Mouse (Mus musculus) Patski (cell line): Measurements from ENCODE around the gene Tas2r134. TPM values are rescaled to one million over a fixed set of nuclear protein-coding genes. Genes with fewer than 3 reads are reported as not detected.

Source experiments
- ATAC-seq: fragments of 100-300 bp; one replicate; pipeline ENCODE4 v1.8.0; 2021
- CTCF ChIA-PET: fragments of 350-600 bp; sonication (Branson Sonifier 250); formaldehyde crosslinking; loops from one replicate; lab custom pipeline; 2022; ENCODE audit warnings: inconsistent platforms; lab: Charles Lee
- POLR2A ChIA-PET: fragments of 350-600 bp; sonication (Branson Sonifier 250); formaldehyde crosslinking; loops from one replicate; lab custom pipeline; 2022; ENCODE audit warnings: antibody characterized with exemption, inconsistent platforms; lab: Charles Lee
- DNase-seq: peaks from one replicate; pipeline ENCODE4 v3.0.0-alpha.2; 2011; ENCODE audit warnings: low read depth, low spot score
- H3K27me3 ChIP-seq: fragments of 371-371 bp; one replicate; pipeline ENCODE4 v1.5.1; 2021
- CTCF ChIP-seq: fragments of 100-300 bp; IDR thresholded peaks from one replicate; pipeline ENCODE4 v1.5.1; 2021
- in situ Hi-C: fragments of 300-500 bp; cut with MboI; formaldehyde crosslinking; loops from 3 replicates; pipeline ENCODE4 v1.11.1; 2018; ENCODE audit warnings: low pct_unique_long_range_greater_than_20kb, mixed read lengths
- polyA plus RNA-seq: library from polyadenylated mRNA; unstranded; gene quantifications from one replicate; pipeline ENCODE4 v1.2.3, GENCODE M21; 2021

The Tas2r134 gene
- polyA plus RNA-seq = not detected

DNA sequence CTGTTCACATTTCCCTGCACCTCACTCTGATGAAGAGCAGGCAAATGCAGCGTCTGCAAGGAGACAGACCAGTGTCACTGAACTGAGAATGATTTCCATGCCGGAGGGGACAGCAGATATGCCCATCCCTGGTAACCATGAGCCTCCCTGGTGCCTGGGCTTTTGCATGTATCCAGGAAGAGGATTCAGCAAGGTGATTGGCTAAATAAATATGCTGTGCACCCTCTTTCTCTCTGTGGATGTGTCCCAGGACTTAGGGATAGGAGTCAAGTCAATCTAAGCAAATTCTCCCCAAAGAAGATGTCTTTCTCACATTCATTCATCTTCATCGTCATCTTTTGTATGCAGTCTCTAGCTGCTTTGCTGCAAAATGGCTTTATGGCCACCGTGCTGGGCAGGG lies at the start of gene Tas2r134:
Gene Tas2r134, plus strand, starts transcription at position 301 of the 400 bp plus-strand sequence.
- CTCF ChIA-PET = no interaction called here
- peaks cover 5% of the 10 kb centered on the region for H3K27me3 ChIP-seq
- DNase-seq (no peak), ATAC-seq (no peak)
- POLR2A ChIA-PET = no interaction called here
- TF ChIP-seq CTCF = no peak
- in situ Hi-C loops = no loop called here

DNA sequence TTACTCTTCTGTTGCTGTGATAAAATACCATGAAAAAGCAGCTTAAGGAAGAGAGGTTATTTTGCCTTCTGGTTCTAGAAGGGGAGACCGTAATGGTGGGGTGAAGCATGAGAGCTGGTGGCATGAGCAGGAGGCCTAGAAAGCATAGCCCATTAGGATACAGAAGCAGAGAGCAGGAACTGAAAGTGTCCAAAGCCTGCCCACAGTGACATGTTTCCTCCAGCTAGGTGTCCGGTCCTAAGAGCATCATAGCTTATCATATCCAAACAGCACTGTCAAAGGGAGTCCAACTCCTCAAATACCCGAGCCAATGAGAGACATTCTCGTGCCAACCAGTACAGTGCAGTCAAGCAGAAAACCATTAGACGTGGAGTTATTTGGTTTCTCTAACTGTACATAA lies 47.5 kb upstream of the Tas2r134 start:
- TF ChIP-seq CTCF = no peak
- CTCF ChIA-PET = no interaction called here
- ATAC-seq = no peak
- H3K27me3 ChIP-seq = peaks cover 3% of the 10 kb centered on the region
- DNase-seq = no peak
- in situ Hi-C loops = no loop called here
- POLR2A ChIA-PET = no interaction called here

DNA sequence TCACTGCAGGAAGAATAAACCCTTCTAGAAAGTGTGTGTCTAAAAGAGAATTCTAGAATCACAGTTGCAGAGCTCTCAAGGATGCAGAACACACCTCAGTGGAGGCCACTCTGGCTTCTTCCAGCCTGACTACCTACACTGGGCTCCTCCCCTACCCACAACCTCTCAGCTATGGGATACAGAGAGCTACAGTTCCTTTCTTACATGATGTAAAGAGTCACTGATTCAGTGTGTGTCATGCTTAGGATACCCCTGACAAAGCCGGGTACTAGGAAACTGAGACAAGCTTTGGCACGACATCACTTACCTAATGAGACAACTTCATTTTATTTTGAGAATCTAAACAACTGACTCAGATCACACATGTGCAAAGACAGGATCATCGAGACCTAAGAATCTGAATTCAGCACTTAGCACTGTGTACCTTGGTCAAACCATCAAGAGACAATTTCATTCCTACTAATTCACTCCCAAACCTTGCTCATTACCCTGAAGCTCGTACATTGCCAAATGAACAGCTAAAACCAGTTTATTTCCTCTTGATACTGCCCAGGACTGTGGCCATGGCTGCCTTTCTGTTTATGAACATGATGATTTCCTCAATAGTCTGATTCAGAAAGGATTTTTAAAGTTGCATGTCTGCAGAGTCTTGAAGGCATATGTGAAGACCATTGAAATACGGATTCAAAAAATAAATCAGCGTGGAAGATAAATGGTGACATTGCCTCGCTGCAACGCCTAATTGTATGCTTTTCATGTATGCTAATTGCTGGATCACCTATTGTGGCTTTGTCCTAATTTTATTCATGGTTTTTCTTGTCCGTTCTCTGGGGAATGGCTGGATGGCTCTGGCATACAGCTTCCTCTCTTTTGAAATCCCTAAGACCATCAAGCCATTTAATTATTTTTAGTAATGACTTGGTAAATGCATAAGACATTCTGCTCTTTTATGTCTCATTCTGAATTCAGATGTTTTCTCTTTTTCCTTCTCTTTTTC lies 43.0 kb upstream of the Tas2r134 start:
- in situ Hi-C loops = no loop called here
- DNase-seq = no peak
- CTCF ChIA-PET = no interaction called here
- no peak for ATAC-seq
- no peak for TF ChIP-seq CTCF
- POLR2A ChIA-PET = no interaction called here
- H3K27me3 ChIP-seq = no peaks in the 10 kb centered on the region

DNA sequence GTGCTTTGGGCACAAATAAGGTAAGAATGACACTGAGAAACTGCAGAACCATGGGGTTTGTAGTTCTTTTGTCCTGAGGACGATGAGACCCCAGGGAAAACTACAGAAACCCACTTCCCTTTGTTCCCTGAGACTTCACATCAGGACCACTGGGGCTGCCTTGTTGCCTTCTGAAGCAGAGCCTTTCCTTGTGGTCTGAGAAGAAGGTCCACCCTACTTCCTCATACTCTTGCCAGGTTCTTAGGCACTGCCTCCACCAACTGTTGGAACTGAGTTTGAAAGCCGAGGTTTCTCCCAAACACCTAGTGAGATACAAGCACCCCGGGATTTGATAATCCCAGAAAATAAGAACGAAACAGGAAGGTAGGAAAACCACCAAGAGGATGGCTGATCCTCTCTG lies 39.0 kb upstream of the Tas2r134 start:
- no peaks in the 10 kb centered on the region for H3K27me3 ChIP-seq
- ATAC-seq (no peak), DNase-seq (no peak)
- POLR2A ChIA-PET = interaction anchor here (1.3 kb wide), 1 partner anchor 9 kb away, joined by 4 read pairs; no protein-coding TSS in a partner anchor
- in situ Hi-C loops = no loop called here
- no peak for TF ChIP-seq CTCF
- CTCF ChIA-PET = no interaction called here

DNA sequence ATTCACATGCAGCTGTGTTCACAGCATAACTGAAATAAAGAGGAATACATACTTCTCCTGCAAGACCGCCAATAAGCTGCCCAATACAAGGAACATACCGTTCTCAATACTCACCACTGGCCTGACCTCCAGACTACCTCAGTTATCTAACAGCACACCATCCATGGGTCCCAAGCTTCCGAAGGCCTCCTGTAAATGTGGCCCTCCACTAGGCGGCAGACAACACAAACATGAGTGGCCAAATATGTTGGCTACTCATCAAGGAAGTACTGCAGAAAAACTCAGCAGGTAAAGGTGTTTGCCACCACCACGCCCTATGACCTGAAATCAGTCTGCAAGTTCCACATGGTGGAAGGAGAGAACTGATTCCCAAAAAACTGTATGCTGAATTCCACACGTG lies 38.4 kb upstream of the Tas2r134 start:
- CTCF ChIA-PET = no interaction called here

DNA sequence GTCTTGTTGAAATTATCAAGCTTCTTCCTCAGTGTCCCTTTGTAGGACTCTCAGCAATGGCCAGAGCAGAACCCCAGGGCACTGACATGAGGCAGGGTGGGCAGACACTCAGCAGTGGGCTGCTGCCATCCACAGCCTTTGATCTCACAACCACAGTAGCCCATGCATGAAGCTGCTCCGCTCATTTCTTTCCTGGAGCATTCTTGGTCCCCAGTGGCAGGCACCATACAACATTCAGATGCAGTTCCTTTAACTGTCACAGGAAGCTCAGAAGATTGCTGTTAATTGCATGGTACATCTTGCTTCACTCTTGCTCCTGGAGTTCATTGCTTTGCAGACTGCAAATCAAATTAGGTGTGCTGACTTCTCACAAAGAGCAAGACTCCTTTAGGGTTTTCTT lies 37.7 kb upstream of the Tas2r134 start:
- no peak for ATAC-seq
- H3K27me3 ChIP-seq = no peaks in the 10 kb centered on the region
- TF ChIP-seq CTCF = no peak
- CTCF ChIA-PET = no interaction called here
- POLR2A ChIA-PET = no interaction called here
- in situ Hi-C loops = no loop called here
- DNase-seq = no peak

More for the DNA sequence above, 38.4 kb upstream of the Tas2r134 start:
- TF ChIP-seq CTCF = no peak
- POLR2A ChIA-PET = no interaction called here
- ATAC-seq (no peak), DNase-seq (no peak)
- no peaks in the 10 kb centered on the region for H3K27me3 ChIP-seq
- in situ Hi-C loops = no loop called here

DNA sequence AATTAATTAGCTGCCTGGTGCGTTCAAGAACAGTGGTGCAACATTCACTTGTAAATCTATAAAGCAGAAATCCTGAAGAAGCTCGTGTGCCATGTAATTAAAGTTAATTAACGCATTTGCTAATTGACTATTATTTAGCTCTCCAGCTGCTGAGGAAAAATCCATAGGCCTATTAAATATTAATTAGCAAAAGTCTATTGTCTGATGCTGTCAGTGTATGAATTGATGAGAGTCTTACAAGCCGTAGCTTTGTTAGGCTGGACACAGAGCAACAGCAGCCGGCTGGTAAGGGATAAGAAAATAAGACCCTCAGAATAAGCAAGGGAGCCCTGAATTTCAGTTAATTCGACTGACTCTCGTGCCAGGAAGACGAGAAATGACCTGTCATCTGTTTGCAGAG lies 37.0 kb upstream of the Tas2r134 start:
- H3K27me3 ChIP-seq = no peaks in the 10 kb centered on the region
- POLR2A ChIA-PET = no interaction called here
- no peak for DNase-seq
- ATAC-seq = no peak
- TF ChIP-seq CTCF = no peak
- in situ Hi-C loops = no loop called here
- CTCF ChIA-PET = interaction anchor here (1.5 kb wide), 1 partner anchor 22 kb away, joined by 3 read pairs; no protein-coding TSS in a partner anchor

DNA sequence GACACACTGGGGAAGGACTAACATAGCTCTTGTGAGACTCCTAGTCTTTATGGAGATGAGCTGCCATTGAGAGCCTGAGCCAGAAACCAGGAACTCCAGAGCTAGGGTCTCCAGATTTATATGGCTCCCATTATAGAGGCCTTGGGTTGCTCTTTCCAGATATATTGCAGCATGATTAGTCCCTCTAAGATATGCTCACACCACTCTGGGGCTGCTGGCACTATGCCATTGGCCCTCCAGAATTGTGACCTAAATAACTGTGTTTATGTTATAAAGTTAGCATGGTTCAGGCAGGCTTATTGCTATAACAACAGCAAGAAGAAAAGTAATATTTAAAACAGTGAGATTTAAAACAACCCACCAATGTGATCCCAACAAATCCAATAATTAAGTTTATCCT lies 35.2 kb upstream of the Tas2r134 start:
- POLR2A ChIA-PET = no interaction called here
- in situ Hi-C loops = no loop called here
- CTCF ChIA-PET = interaction anchor here (1.0 kb wide), 1 partner anchor 25 kb away, joined by 3 read pairs; no protein-coding TSS in a partner anchor
- TF ChIP-seq CTCF = no peak
- ATAC-seq (no peak), DNase-seq (no peak)
- H3K27me3 ChIP-seq = no peaks in the 10 kb centered on the region

DNA sequence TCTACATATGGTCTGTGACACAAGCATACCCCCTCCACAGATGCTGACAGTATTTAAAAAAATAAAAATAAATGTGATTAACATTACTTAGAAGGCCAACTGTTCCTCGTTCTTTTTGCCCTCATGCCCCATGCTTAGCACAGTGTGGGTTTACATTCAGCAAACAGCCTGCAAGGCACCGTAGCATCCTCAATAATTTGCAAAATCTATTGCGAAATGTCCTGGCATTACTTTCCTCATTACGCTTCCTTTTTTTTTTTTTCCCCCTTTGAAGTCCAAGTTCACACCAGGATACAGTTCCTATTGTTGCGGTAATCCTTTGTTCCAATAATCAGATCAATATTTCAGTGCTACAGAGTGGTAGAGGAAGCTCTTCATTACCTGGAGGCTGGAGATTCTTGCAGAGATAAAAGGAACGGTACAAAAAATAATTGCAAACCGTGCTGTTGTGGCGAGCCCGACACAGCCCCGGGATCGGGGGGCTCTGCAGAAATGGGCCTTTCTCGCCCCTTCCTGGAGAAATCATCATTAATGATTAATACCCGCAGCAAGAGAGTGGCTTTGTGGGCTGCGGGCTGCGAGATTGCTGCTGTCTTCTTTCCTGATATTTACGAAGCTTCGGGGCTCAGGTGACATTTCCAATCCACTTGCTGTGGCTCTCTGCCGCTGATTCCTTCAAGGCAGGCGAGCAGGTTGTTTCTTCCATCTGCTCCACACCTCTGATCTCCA lies 27.7 kb upstream of the Tas2r134 start:
- no peaks in the 10 kb centered on the region for H3K27me3 ChIP-seq
- ChIA-PET POLR2A (no interaction called here), CTCF (no interaction called here)
- in situ Hi-C loops = no loop called here
- ATAC-seq (no peak), DNase-seq (no peak)
- no peak for TF ChIP-seq CTCF

DNA sequence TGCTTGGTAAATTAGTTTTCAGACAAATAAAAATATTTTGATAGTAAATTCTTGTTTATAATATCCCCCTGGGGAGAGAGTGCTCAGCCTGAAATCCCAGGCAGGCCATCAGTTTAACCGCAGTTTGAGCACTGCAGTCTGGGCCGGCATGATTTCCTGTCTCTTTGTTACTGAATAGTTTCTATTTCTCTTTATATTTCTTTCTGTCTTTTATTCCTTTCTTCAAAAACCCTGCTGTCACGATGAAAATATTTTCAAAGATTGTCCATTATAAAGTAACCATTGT lies 27.2 kb upstream of the Tas2r134 start:
- no peaks in the 10 kb centered on the region for H3K27me3 ChIP-seq
- ChIA-PET POLR2A (no interaction called here), CTCF (no interaction called here)
- in situ Hi-C loops = no loop called here
- no peak for DNase-seq
- no peak for TF ChIP-seq CTCF
- ATAC-seq = no peak

DNA sequence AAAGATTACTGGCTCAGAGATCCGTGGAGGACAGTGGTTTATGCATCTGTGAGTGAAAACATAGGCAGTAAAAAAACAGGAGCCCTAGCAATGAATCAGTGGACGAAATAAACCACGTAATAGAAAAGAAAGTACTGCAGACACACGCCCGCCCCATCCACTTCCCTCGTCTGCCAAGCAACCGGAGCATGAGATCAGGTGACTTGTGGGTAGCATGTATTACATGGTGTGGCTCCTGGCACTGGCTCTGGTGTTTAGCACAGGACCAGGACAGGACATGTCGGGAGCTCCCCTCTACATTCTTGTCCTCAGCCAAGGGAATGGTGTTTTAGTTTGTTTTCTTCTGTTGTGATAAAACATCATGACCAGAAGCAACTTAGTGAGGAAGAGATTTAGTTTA lies 26.4 kb upstream of the Tas2r134 start:
- no peaks in the 10 kb centered on the region for H3K27me3 ChIP-seq
- in situ Hi-C loops = no loop called here
- ChIA-PET CTCF (no interaction called here), POLR2A (no interaction called here)
- ATAC-seq = no peak
- TF ChIP-seq CTCF = no peak
- no peak for DNase-seq
